ENCODE assay signal across 8 mouse cellular contexts in the genomic region with DNA sequence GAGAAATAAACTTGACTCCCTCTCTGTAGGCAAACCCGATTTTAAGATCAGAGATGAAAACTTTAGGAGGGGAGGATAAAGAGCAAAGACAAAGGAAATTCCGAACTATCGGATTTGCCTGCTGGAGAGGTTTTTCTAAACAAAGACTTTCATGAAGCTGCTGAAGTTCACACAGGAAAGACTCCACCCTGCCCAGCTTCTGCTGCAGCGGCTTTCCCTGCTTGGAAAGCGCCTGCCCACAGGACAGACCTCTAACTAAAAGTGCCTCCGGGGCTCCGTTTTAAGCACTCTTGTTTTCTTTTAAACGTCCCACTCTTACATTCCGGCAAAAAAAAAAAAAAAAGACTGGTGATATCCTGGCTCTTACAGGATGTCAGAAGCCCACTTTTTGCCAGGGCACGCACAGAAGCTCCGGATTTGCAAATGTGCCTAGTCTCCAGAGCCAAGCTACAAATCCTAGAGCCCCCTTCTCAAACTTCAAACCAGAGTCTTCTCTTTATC. TPM values are rescaled to one million over a fixed set of nuclear protein-coding genes. Genes with fewer than 3 reads are reported as not detected.
DNase-seq lines count a peak whose midpoint lies in the region; TF ChIP-seq lines count a peak whose summit lies in the region.
"Had no signal": no experiment of that assay in that cellular context is flagged by ENCODE, and none has a peak within 500 bp of the region (broad histone marks: within the 10 kb centered on the region; RNA-seq: fewer than 3 reads in every experiment).

No protein-coding gene starts in this region.

- H3K36me3 ChIP-seq in E14TG2a.4 (ENCODE audit: insufficient read depth, low read length), result no peaks in the 10 kb centered on the region
- H3K36me3 ChIP-seq in midbrain, embryonic 10.5 days, result no peaks in the 10 kb centered on the region

- peak; percentile 10 for DNase-seq in adrenal gland, postnatal 25 days
- peak; percentile 13 for DNase-seq in heart, adult 8-10 months (ENCODE audit: low spot score)
- peak; percentile 25 to 39 for DNase-seq in kidney, postnatal 25 days
- peak; percentile 40 for DNase-seq in midbrain, embryonic 10.5 days (ENCODE audit: low spot score)
- peak; percentile 6 for DNase-seq in testis, postnatal 14 days (ENCODE audit: low spot score)
- DNase-seq in cerebellum, adult 9-11 months, result no peak

- 7% methylated on average over 11 of the region's 11 CpGs for WGBS in midbrain, embryonic 10.5 days

- TF ChIP-seq CTCF in E14TG2a.4 (conservative IDR thresholded peaks at IDR 0.05; ENCODE audit: low read length), result no peak

- 0 out of 2 replicates have a peak overlapping the region, but pooled peaks have one; percentile 4 for H3K4me3 ChIP-seq in E14TG2a.4 (replicated peaks; ENCODE audit: low read length)
- peak overlapping the region; percentile 53 for H3K4me3 ChIP-seq in midbrain, embryonic 10.5 days

- H3K27ac ChIP-seq in midbrain, embryonic 10.5 days (replicated peaks), result peak overlapping the region; percentile 82

- H3K4me1 ChIP-seq in E14TG2a.4 (replicated peaks; ENCODE audit: low read depth, low read length), result peaks cover 10% of the 10 kb centered on the region
- H3K4me1 ChIP-seq in midbrain, embryonic 10.5 days, result peaks cover 15% of the 10 kb centered on the region; the same call in 1 of the 2 replicates

- no peaks in the 10 kb centered on the region for H3K27me3 ChIP-seq in E14TG2a.4 (ENCODE audit: insufficient read depth, low read length)
- no peaks in the 10 kb centered on the region for H3K27me3 ChIP-seq in midbrain, embryonic 10.5 days (ENCODE audit: low read depth, poor library complexity, severe bottlenecking)

- peaks cover 6% of the 10 kb centered on the region for H3K9me3 ChIP-seq in E14TG2a.4 (ENCODE audit: low read length)
- no peaks in the 10 kb centered on the region for H3K9me3 ChIP-seq in midbrain, embryonic 10.5 days (replicated peaks)

RNA-seq across cellular contexts. Expression of a gene that starts 0.8 kb away (rescaled TPM):
- 9.1 and 10.4 TPM in 2 replicates for total RNA-seq in adrenal gland, postnatal 25 days (2021)
- 10 to 100 TPM in 1 of 4 experiments, 1 to 10 TPM in 3; 6.2 to 10.7 (median 7.9) TPM for total RNA-seq in heart, adult 8-10 months (2022)
- 21.5 and 32.0 TPM in 2 replicates for polyA plus RNA-seq in midbrain, embryonic 10.5 days (2016; fragmentation: Nextera tagmentation; extraction: Ambion mirVana)
- total RNA-seq: common myeloid progenitor, adult 5-6 weeks had no signal
